Mouse (Mus musculus) layer of hippocampus, postnatal 14 days (tissue): ENCODE measurements at regions not wholly inside any gene's neighbourhood (a gene's known extent, or its start where the extent isn't known, plus 50 kb on each side); places are given as distances from the start of the nearest gene placed in this dataset.

ENCODE experiments used
- DNase-seq, 2 experiments: peaks; one replicate each; pipeline ENCODE4 v3.0.0; 2021 to 2022; ENCODE audit warnings: low spot score in 2 of 2, mixed read lengths in 1 of 2

GRCm38 (mm10) chr13:85570886-85571527 is 282.1 kb upstream of the Rasa1 start:
- no peak for DNase-seq

DNA sequence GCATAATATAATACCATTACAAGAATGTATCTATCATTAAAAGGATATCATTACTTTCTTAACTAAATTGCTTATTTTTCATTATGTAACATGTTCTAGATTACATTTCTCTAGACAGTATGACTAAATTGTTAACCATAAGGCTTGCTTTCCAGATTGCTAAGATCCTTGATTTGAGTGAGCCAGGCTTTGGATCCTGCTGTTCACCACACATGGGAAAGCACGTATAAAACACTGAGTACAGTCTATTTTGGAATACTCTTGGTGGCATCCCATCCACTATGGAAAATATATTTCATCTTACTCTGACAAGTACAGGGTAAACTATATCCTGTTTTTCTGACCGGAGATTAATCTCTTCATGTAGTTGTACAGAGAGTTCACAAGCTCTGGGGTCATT is 268.9 kb upstream of the Rasa1 start:
- peak in 1 of 2 experiments; percentile 52 for DNase-seq

GRCm38 (mm10) chr13:85556101-85556853 is 267.3 kb upstream of the Rasa1 start:
- DNase-seq, result peak; percentile 20 to 75

- DNase-seq, result no peak
Observed at GRCm38 (mm10) chr13:85553072-85553471, 264.1 kb upstream of the Rasa1 start.

DNA sequence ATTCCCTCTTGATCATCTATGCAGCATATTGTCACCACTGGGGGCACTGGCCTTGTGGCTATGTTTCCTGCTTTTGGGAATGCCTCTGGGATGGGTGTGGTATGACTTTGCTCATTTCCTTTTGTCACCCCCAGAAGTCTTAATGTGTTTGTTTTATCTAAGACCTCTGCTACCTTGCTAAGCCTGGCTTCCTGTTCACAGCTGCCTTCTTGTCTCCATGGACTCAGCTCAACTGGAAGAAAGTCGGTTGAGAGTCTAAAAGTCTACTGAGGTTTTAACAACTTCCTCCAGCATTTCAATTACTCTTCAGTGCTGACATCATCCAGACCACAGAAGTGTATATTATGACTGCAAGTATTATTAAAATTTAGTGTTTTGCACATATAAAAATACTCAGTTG is 220.7 kb upstream of the Rasa1 start:
- no peak for DNase-seq

GRCm38 (mm10) chr13:85508552-85508951 is 219.6 kb upstream of the Rasa1 start:
- no peak for DNase-seq

DNA sequence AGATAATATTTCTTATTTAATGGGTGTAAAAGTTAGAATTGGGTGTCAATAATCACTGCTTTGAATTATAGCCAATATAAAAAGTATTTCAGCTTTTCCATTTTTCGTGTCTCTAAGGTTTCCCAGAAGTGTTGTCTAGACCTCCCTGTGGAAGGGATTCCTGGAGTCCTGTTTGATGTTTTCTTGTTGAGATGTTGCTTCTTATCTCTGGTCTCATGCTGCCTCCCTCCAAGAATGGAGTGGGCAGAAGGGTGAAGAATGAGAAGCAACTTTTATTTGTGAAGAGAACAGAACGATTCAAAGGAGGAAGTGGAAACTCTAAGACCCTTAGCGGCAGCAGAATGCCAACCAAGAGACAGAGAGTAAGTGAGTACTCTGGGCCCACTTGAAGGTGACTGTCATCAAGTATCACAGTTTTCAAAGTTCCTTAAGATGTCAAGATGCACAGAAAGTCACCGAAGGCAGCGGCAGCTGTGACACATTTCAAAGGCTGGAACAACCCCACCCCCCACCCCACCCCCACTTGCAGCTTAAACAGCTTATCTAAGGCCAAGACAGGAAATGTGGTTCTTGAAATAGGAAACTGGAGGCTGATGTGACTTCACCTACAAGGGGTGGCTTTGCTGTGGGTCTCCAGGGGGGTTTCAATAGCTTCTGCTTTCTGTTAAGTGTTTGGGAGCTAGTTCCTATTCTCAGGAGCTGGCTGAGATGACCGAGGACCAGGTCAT is 218.6 kb upstream of the Rasa1 start:
- no peak for DNase-seq

- DNase-seq, result no peak
Observed at GRCm38 (mm10) chr13:85506875-85507274, 217.9 kb upstream of the Rasa1 start.

DNA sequence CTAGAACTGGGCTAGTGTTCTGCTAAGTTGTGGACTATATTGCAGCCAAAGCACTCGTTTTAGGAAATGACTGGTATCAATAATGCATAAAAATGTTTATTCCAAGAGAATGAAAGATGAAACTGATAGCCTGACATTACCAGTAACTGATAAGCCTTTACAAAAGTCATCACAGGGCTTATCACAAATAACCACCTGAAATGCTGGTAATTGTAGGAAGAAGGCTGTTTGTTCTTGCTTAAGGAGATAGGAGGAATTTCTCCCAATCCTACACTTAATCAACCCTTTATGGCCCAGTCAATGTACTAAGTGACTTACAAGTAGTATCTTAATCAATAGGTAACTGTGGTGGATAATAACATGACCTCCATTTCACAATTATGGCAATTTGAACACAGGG is 217.1 kb upstream of the Rasa1 start:
- DNase-seq, result no peak

- no peak for DNase-seq
Observed at GRCm38 (mm10) chr13:85505046-85505445, 216.1 kb upstream of the Rasa1 start.

- no peak for DNase-seq
Observed at GRCm38 (mm10) chr13:85504001-85504400, 215.1 kb upstream of the Rasa1 start.

DNA sequence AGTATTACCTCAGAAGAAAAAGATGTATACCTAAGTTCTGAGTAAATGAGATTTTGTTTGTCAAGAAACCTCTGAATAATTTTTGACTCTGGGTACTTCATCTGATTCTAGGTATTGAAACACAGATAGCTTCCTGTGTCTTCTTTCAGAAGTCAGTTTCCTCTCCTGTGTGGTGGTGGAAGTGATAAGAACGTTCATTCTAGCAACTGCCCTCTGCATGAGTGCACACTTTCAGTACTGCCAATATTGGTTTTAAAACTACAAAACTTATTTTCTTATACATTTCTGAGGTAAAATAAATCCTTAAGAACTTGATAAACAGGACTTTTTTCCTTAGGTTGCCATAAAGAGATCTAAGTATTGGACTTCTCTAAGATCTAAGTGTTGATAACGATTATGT is 209.8 kb upstream of the Rasa1 start:
- DNase-seq, result no peak

DNA sequence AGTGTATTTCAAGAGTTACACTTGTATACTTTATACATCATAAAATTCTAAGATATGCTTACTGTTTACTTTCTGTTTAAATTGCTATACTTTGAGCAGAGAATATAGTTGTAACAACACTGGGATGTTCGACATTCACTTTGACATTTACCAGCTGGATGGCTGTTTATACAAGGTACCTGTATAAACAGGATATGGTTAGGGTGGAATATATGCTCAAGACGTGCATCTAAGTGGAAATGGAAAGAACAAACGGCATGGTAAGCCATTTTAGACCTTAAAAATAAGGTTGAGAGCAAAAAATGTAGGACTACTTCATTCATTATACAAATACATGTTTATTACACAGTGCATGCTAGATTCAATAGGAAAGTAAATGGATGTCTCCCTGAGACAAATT is 195.9 kb upstream of the Rasa1 start:
- DNase-seq, result no peak

- no peak for DNase-seq
Observed at GRCm38 (mm10) chr13:85483348-85483747, 194.4 kb upstream of the Rasa1 start.

- no peak for DNase-seq
Observed at GRCm38 (mm10) chr13:85479405-85479804, 190.5 kb upstream of the Rasa1 start.

DNA sequence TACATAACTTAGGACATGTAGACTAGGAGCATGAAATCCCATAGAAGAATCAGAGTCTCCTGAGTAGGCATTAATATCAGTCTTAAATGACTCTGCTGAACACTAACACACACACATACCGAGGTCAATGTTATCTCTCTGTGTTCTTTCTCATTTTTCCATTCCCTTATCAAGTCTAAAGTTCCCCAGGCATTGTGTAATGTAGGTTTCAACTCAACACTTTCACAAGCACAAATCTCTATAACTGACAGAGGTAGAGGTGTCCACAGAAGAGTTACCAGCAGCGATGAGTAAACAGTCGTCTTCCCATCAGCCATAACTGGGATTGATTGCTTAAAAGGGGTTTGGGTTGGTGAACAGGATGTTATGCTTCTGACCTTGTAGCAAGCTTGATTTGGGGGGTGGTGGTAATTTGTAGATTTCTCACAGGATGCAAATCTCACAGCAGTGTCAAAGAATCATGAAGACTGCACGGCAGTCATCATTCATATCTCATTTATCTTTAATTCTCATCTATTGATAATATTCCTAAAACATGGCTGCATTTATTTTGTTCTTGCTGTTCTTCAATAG is 187.4 kb upstream of the Rasa1 start:
- DNase-seq, result no peak

GRCm38 (mm10) chr13:85471340-85471739 is 182.4 kb upstream of the Rasa1 start:
- peak; percentile 71 to 88 for DNase-seq

DNA sequence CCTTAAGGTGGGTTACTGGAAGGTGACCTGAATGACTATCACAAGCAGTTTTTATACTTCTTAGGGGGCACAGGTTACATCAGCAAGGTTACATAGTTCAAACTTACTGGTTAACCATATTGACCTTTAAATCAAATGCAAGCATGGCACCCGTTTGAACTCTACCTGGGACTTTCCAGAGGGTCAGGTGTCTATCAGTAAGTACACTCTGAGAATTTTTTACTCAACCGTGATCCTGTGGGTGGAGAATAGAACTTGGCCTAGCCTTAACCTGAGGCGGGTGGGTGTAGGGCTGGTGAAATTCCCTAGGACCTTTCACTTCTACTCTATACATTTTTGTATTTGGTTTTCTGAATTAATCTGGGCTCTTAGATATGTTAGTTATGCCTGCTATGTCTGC is 170.5 kb upstream of the Rasa1 start:
- DNase-seq, result no peak

- DNase-seq, result no peak
Observed at GRCm38 (mm10) chr13:85458611-85459010, 169.7 kb upstream of the Rasa1 start.

GRCm38 (mm10) chr13:85439581-85439980 is 150.7 kb upstream of the Rasa1 start:
- DNase-seq, result no peak

DNA sequence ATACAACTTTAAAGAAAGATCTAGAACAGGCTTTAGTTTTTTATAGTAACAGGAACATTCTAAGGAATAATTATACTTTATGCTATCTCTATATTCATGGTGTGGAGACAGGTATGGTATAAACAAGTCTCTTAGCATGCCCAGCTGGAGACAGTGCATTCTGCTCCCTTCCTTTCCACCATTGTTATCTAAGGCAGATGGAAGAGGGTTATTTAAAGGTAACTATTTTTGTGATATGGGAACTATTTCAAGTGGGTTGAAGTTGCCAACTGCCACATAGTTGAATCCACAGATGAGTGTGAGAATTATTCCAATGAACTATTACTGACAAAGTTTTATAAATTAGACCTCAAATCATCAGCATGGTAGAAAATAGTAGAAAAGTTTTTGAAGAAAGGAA is 148.9 kb upstream of the Rasa1 start:
- DNase-seq, result peak in 1 of 2 experiments; percentile 55

- DNase-seq, result peak in 1 of 2 experiments; percentile 70
Observed at GRCm38 (mm10) chr13:85437009-85437408, 148.1 kb upstream of the Rasa1 start.
